Mouse (Mus musculus): ENCODE data around the gene Stard13. TPM values are rescaled to one million over a fixed set of nuclear protein-coding genes. Genes with fewer than 3 reads are reported as not detected.

Gene Stard13
- polyA plus RNA-seq, 1 experiment from 2014 or later = 3.7 TPM

DNA sequence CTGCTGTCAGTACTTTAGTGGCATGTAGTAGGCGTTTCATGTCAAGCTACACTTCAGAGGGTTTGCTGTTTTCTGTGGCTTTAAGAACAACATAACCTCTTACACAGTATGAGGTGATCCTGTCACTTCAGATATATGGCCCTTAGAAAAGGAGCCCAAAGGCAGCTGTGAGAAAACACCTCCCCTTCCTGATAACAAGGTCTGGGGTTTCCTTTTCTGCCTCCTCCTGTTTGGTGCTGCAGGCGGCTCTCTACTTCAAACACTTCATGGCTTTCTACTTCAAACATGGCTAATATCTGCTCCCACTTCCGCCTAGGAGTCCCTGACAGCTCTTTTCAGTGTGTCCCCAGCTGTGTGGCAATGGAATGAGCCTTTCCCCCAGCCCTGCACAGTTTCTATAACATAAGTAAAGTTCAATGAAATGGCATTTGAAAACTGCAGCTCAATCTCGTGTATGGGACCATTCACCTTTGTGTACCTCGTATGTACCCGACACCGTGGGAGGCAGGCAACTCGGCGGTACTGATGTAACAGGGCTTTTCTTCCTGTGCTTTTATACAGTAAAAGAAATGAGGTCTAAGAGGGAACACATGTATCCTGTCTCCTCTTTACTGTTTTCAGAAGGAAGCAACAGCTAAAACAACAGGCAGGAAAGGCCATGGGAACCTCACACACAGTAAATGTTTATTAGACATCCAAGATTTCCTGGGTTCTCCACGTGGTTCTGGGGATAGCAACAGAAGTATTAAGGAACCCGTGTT is 13.7 kb upstream of the Stard13 start:
- Histone ChIP-seq H3K9me3 (ENCODE audit: control insufficient read depth) (no peaks in the 10 kb centered on the region), H3K4me3 (ENCODE audit: low read depth, low read length) (no peak overlapping the region), H3K4me1 (replicated peaks; ENCODE audit: control insufficient read depth, insufficient read depth, low read length) (no peaks in the 10 kb centered on the region; the same call in 1 of the 2 replicates), H3K27me3 (replicated peaks; ENCODE audit: control insufficient read depth, insufficient read depth, low read length) (no peaks in the 10 kb centered on the region), H3K27ac (ENCODE audit: low read depth, low read length) (peak overlapping the region; percentile 61; the same call in 1 of the 2 replicates), H3K4me2 (replicated peaks; ENCODE audit: low read depth) (peak overlapping the region; percentile 21; the same call in 1 of the 2 replicates), H3K9ac (ENCODE audit: low read depth, low read length) (no peak overlapping the region), H3K36me3 (ENCODE audit: control insufficient read depth, insufficient read depth) (no peaks in the 10 kb centered on the region)
- no peak for TF ChIP-seq CTCF (IDR thresholded peaks at IDR 0.05; ENCODE audit: low read depth)
- 31% methylated on average over 11 of the region's 11 CpGs for WGBS
- ATAC-seq = peak; percentile 69

- no peaks in the 10 kb centered on the region; the same call in 1 of the 2 replicates for H3K4me1 ChIP-seq (replicated peaks; ENCODE audit: control insufficient read depth, insufficient read depth, low read length)
- 46% methylated on average over 2 of the region's 2 CpGs for WGBS
- H3K9ac ChIP-seq (ENCODE audit: low read depth, low read length) = no peak overlapping the region
- peak; percentile 88 for ATAC-seq
- no peak overlapping the region for H3K4me3 ChIP-seq (ENCODE audit: low read depth, low read length)
- H3K36me3 ChIP-seq (ENCODE audit: control insufficient read depth, insufficient read depth) = no peaks in the 10 kb centered on the region
- no peak overlapping the region; the same call in 1 of the 2 replicates for H3K4me2 ChIP-seq (replicated peaks; ENCODE audit: low read depth)
- no peak overlapping the region for H3K27ac ChIP-seq (ENCODE audit: low read depth, low read length)
- H3K27me3 ChIP-seq (replicated peaks; ENCODE audit: control insufficient read depth, insufficient read depth, low read length) = no peaks in the 10 kb centered on the region
- TF ChIP-seq CTCF (IDR thresholded peaks at IDR 0.05; ENCODE audit: low read depth) = no peak
- H3K9me3 ChIP-seq (ENCODE audit: control insufficient read depth) = no peaks in the 10 kb centered on the region
Observed at GRCm38 (mm10) chr5:151246287-151246686, 12.7 kb upstream of the Stard13 start.

DNA sequence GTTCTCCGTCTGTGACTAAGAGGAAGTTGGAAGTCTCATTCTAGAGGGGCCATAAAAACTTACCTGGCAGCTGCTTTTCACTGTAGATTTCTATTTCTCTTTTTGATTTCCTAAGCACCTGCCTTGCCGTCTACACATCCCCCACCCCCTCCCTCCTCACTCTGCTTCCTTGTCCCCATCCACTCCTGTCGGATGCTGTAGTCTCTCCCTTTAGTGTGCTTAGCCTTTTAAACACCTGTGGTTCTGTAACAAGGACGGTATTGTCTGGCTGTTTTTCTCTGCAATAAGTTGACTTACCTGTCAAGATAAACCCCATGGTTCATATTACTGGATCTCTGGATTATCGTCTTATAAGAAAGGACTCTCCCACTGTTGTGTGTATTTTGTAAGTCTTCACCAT is 11.9 kb upstream of the Stard13 start:
- Histone ChIP-seq H3K36me3 (ENCODE audit: control insufficient read depth, insufficient read depth) (no peaks in the 10 kb centered on the region), H3K9ac (ENCODE audit: low read depth, low read length) (no peak overlapping the region), H3K27ac (ENCODE audit: low read depth, low read length) (no peak overlapping the region), H3K27me3 (replicated peaks; ENCODE audit: control insufficient read depth, insufficient read depth, low read length) (no peaks in the 10 kb centered on the region), H3K4me2 (replicated peaks; ENCODE audit: low read depth) (no peak overlapping the region), H3K9me3 (ENCODE audit: control insufficient read depth) (no peaks in the 10 kb centered on the region), H3K4me1 (replicated peaks; ENCODE audit: control insufficient read depth, insufficient read depth, low read length) (no peaks in the 10 kb centered on the region; the same call in 1 of the 2 replicates), H3K4me3 (ENCODE audit: low read depth, low read length) (no peak overlapping the region)
- WGBS = 46% methylated on average over 5 of the region's 5 CpGs
- ATAC-seq = peak; percentile 67
- TF ChIP-seq CTCF (IDR thresholded peaks at IDR 0.05; ENCODE audit: low read depth) = no peak

- no peak overlapping the region for H3K4me2 ChIP-seq (replicated peaks; ENCODE audit: low read depth)
- H3K4me3 ChIP-seq (ENCODE audit: low read depth, low read length) = no peak overlapping the region
- peaks cover 5% of the 10 kb centered on the region; the same call in 1 of the 2 replicates for H3K4me1 ChIP-seq (replicated peaks; ENCODE audit: control insufficient read depth, insufficient read depth, low read length)
- no peaks in the 10 kb centered on the region for H3K27me3 ChIP-seq (replicated peaks; ENCODE audit: control insufficient read depth, insufficient read depth, low read length)
- TF ChIP-seq CTCF (IDR thresholded peaks at IDR 0.05; ENCODE audit: low read depth) = no peak
- no peak for ATAC-seq
- no peaks in the 10 kb centered on the region for H3K36me3 ChIP-seq (ENCODE audit: control insufficient read depth, insufficient read depth)
- H3K9ac ChIP-seq (ENCODE audit: low read depth, low read length) = no peak overlapping the region
- WGBS = 61% methylated on average over 9 of the region's 9 CpGs
- no peak overlapping the region for H3K27ac ChIP-seq (ENCODE audit: low read depth, low read length)
- H3K9me3 ChIP-seq (ENCODE audit: control insufficient read depth) = no peaks in the 10 kb centered on the region
Observed at GRCm38 (mm10) chr5:151238730-151239129, 5.1 kb upstream of the Stard13 start.

- H3K9ac ChIP-seq (ENCODE audit: low read depth, low read length) = no peak overlapping the region
- 82% methylated on average over 5 of the region's 5 CpGs for WGBS
Observed at GRCm38 (mm10) chr5:151236411-151236810, 2.8 kb upstream of the Stard13 start.

GRCm38 (mm10) chr5:151232576-151233299 is 898 bp downstream of the Stard13 start:
- ATAC-seq = peak; percentile 62
- Histone ChIP-seq H3K27ac (ENCODE audit: low read depth, low read length) (peak overlapping the region; percentile 16), H3K36me3 (ENCODE audit: control insufficient read depth, insufficient read depth) (no peaks in the 10 kb centered on the region), H3K9me3 (ENCODE audit: control insufficient read depth) (no peaks in the 10 kb centered on the region), H3K4me1 (replicated peaks; ENCODE audit: control insufficient read depth, insufficient read depth, low read length) (peaks cover 6% of the 10 kb centered on the region; the same call in 1 of the 2 replicates), H3K4me3 (ENCODE audit: low read depth, low read length) (peak overlapping the region; percentile 58), H3K9ac (ENCODE audit: low read depth, low read length) (peak overlapping the region; percentile 31; the same call in 1 of the 2 replicates), H3K27me3 (replicated peaks; ENCODE audit: control insufficient read depth, insufficient read depth, low read length) (no peaks in the 10 kb centered on the region), H3K4me2 (replicated peaks; ENCODE audit: low read depth) (peak overlapping the region; percentile 93)
- no peak for TF ChIP-seq CTCF (IDR thresholded peaks at IDR 0.05; ENCODE audit: low read depth)
- WGBS = 17% methylated on average over 8 of the region's 13 CpGs

More at GRCm38 (mm10) chr5:151236411-151236810, 2.8 kb upstream of the Stard13 start:
- Histone ChIP-seq H3K4me1 (replicated peaks; ENCODE audit: control insufficient read depth, insufficient read depth, low read length) (peaks cover 6% of the 10 kb centered on the region; the same call in 1 of the 2 replicates), H3K27ac (ENCODE audit: low read depth, low read length) (no peak overlapping the region), H3K9me3 (ENCODE audit: control insufficient read depth) (no peaks in the 10 kb centered on the region), H3K4me3 (ENCODE audit: low read depth, low read length) (no peak overlapping the region), H3K27me3 (replicated peaks; ENCODE audit: control insufficient read depth, insufficient read depth, low read length) (no peaks in the 10 kb centered on the region), H3K36me3 (ENCODE audit: control insufficient read depth, insufficient read depth) (no peaks in the 10 kb centered on the region), H3K4me2 (replicated peaks; ENCODE audit: low read depth) (no peak overlapping the region)
- TF ChIP-seq CTCF (IDR thresholded peaks at IDR 0.05; ENCODE audit: low read depth) = no peak
- ATAC-seq = no peak

Data from intestine, postnatal 0 days (tissue).